Mouse (Mus musculus) embryonic facial prominence, embryonic 10.5 days (tissue): ENCODE data around the gene Syngap1. TPM values are rescaled to one million over a fixed set of nuclear protein-coding genes. Genes with fewer than 3 reads are reported as not detected.
"Not testable (repeated sequence)": the region's sequence is repeated elsewhere in the genome, so short reads cannot be mapped to it uniquely, and the experiment has no call there.

Source experiments
- DNase-seq: peaks from one replicate; pipeline ENCODE4 v3.0.0-alpha.2; 2017; ENCODE audit warnings: low spot score
- H3K27ac ChIP-seq: fragments of 300-500 bp; sonication (generic); replicated peaks from 2 replicates; pipeline ENCODE4 v1.5.1; 2016; ENCODE audit warnings: mild to moderate bottlenecking
- H3K27me3 ChIP-seq: fragments of 300-500 bp; sonication (generic); replicated peaks from 2 replicates; pipeline ENCODE4 v1.6.1; 2016; ENCODE audit warnings: low read depth, mild to moderate bottlenecking; ENCODE audit not compliant: poor library complexity, severe bottlenecking
- H3K36me3 ChIP-seq: fragments of 300-500 bp; sonication (generic); replicated peaks from 2 replicates; pipeline ENCODE4 v1.6.1; 2016; ENCODE audit warnings: mild to moderate bottlenecking, moderate library complexity
- H3K4me1 ChIP-seq: fragments of 300-500 bp; sonication (generic); 2 replicates; pipeline ENCODE4 v1.6.1; 2016
- H3K4me3 ChIP-seq: fragments of 300-500 bp; sonication (generic); 2 replicates; pipeline ENCODE4 v1.5.1; 2016; ENCODE audit warnings: mild to moderate bottlenecking, moderate library complexity
- H3K9me3 ChIP-seq: fragments of 300-500 bp; sonication (generic); 2 replicates; pipeline ENCODE4 v1.6.1; 2016; ENCODE audit warnings: mild to moderate bottlenecking
- WGBS: fragments of 180-500 bp; shearing (Covaris S2); methylation state at CpG from one replicate; pipeline ENCODE4 v1.1.7; 2016; 5-methylcytosine and 5-hydroxymethylcytosine counted together
- polyA plus RNA-seq: library from polyadenylated mRNA; unstranded; fragments of >200 nt; fragmentation: Nextera tagmentation; extraction: Ambion mirVana; gene quantifications from 2 replicates; pipeline ENCODE4 v1.2.1, GENCODE M21; 2016

Gene Syngap1
- polyA plus RNA-seq, 1 experiment from 2014 or later, result 1.4 TPM

DNA sequence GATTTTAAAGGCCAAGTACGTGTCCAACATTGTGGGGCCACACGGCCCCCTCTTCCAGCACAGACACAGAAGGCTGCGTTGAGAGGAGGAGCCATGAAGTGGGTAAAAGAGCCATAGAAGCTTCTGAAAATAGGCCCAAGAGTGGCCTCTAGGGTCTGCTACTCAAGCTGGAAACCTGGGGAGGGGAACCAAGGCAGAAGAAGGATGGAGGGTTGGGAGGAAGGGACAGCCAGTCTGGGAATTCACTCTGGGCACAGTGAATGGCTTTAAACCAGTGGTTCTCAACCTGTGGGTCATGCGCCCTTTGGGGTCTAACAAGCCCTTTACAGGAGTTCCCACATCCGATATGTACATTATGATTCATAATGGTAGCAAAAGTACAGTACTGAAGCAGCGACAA, 28.2 kb downstream of the Syngap1 start:
- H3K4me3 ChIP-seq, result no peak overlapping the region
- H3K4me1 ChIP-seq, result peaks cover 32% of the 10 kb centered on the region
- DNase-seq, result no peak
- no peaks in the 10 kb centered on the region for H3K27me3 ChIP-seq
- H3K9me3 ChIP-seq, result no peaks in the 10 kb centered on the region
- H3K36me3 ChIP-seq, result peaks cover 72% of the 10 kb centered on the region
- 89% methylated on average over 6 of the region's 6 CpGs for WGBS
- H3K27ac ChIP-seq, result no peak overlapping the region

GRCm38 (mm10) chr17:26970221-26970620, 29.2 kb downstream of the Syngap1 start:
- Histone ChIP-seq H3K27me3 (no peaks in the 10 kb centered on the region), H3K9me3 (no peaks in the 10 kb centered on the region), H3K36me3 (peaks cover 72% of the 10 kb centered on the region), H3K27ac (no peak overlapping the region), H3K4me1 (peaks cover 42% of the 10 kb centered on the region), H3K4me3 (peak overlapping the region; percentile 8; the same call in 1 of the 2 replicates)
- WGBS, result 72% methylated on average over 12 of the region's 12 CpGs
- no peak for DNase-seq

DNA sequence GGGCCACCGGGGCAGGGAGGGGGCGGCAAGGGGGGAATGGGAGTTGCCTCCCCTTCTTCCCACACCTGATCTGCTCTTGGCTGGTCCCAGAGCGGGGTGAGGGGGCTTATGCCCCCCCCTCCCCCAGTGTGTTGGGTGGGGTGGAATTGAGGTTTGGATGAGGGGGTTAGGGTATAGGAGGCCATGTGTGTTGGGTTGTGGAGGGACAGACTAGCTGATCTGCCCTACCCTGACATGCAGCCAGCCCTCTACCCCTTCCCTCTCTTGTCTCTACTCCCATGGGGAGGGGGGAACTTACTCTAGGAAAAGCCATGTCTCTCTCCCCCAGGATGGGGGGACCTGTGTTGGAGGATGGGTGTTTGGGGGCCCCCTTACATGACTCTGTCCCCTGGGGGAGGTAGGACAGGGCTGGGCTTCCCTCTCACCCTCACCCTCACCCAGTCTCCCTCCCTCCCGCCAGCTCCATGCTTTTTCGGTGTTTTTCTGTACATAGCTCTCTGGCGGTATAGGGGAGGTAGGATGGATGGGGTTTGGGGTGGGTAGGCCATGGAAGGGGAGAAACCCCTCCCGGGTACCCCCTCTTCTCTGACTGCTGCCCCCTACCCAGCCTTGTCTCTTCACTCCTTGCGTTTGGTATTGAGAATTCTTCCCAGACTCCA, 30.3 kb downstream of the Syngap1 start:
- WGBS, result 59% methylated on average over 8 of the region's 8 CpGs
- peak overlapping the region; percentile 57 for H3K27ac ChIP-seq
- H3K9me3 ChIP-seq, result no peaks in the 10 kb centered on the region
- DNase-seq, result no peak
- no peaks in the 10 kb centered on the region for H3K27me3 ChIP-seq
- H3K36me3 ChIP-seq, result peaks cover 72% of the 10 kb centered on the region
- H3K4me3 ChIP-seq, result peak overlapping the region; percentile 92
- peaks cover 49% of the 10 kb centered on the region for H3K4me1 ChIP-seq

DNA sequence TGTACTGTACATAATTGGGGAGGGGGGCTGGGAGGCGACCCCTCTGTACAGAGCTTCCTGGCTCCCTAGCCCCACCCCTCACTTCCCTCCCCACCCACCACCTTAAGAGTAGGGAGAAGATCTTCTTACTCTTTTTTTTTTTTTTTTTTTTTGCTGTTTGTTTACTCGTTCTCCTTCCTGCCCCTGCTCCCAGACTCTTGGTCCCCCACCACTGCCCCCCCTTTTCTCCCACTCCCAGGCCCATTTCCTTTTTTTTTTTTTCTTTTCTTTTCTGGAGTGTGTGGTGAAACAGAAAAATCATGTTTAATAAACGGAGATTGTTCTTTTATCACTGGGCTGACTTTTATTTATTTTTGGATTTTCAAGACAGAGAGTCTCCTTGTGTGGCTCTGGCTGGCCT, 31.1 kb downstream of the Syngap1 start:
- no peak for DNase-seq
- Histone ChIP-seq H3K36me3 (peaks cover 72% of the 10 kb centered on the region), H3K4me3 (peak overlapping the region; percentile 92), H3K27ac (peak overlapping the region; percentile 87), H3K9me3 (no peaks in the 10 kb centered on the region), H3K4me1 (peaks cover 53% of the 10 kb centered on the region), H3K27me3 (no peaks in the 10 kb centered on the region)
- WGBS, result 6% methylated on average over 3 of the region's 3 CpGs

DNA sequence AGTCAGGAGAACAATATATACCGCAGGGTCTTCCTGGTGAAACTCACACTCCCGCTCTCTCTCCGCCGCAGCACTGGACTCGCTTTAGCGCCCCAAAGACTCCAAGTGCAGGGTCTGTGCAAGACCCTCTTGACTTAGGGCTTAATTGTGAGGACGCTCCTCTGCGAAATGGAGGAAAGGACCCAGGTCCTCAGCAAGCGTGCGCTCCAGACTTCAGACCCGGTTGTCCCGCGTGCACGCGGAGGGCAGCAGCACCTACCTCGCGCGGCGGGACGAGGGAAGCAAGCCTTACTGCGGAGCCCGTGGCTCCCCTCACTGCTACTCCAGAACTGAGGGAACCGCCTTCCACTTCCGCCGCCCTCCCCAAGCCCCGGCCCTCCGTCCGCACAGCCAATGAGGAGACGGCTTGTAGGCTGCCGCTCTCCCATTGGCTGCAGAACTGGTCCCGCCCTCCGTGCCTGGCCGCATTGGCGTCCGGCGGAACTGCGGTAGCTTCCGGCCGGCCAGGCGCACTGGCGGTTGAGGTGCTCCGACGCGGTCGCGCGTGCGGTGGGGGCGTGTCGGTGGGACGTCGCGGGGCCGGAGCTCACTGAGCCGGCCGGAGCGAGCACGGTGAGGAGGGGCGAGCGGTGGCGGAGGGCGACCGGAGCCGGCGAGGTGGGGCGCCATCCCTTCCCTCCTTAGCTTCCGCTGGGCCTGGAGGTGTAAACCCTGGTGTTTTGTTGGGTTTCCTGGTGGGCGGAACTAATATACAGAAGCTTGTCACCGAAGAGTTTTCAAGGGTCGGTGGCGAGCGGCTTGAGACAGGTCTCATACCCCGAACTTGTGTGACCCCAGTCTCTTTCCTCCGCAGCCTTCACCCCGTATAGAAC, 31.9 kb downstream of the Syngap1 start, which contains the start of gene Zbtb9:
Zbtb9 (plus strand) TSS at position 465 of the 872 bp plus-strand sequence.
- no peaks in the 10 kb centered on the region for H3K27me3 ChIP-seq
- WGBS, result under 1% methylated on average over 75 of the region's 75 CpGs
- peak; percentile 98 for DNase-seq
- H3K27ac ChIP-seq, result peak within 1 kb of the TSS; percentile 87
- peaks cover 53% of the 10 kb centered on the region for H3K4me1 ChIP-seq
- peak within 1 kb of the TSS; percentile 92 for H3K4me3 ChIP-seq
- no peaks in the 10 kb centered on the region for H3K9me3 ChIP-seq
- peaks cover 72% of the 10 kb centered on the region for H3K36me3 ChIP-seq

DNA sequence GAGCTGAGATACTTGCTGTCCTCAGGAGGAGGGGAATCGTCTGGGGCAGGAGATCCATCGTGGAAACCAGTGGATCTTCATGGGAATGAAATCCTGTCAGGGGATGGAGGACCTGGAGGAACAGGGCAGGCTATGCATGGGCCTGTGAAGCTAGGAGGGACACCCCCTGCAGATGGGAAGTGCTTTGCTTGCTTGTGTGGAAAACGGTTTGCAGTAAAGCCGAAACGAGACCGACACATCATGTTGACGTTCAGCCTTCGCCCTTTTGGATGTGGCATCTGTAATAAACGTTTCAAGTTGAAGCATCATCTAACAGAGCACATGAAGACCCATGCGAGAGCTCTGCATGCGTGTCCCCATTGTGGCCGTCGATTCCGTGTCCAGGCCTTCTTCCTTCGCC, 33.5 kb downstream of the Syngap1 start:
- no peak overlapping the region for H3K27ac ChIP-seq
- peak overlapping the region; percentile 92 for H3K4me3 ChIP-seq
- WGBS, result 94% methylated on average over 15 of the region's 15 CpGs
- H3K36me3 ChIP-seq, result peaks cover 73% of the 10 kb centered on the region
- peaks cover 53% of the 10 kb centered on the region for H3K4me1 ChIP-seq
- no peak for DNase-seq
- no peaks in the 10 kb centered on the region for H3K9me3 ChIP-seq
- H3K27me3 ChIP-seq, result no peaks in the 10 kb centered on the region

GRCm38 (mm10) chr17:26975415-26975814, 34.4 kb downstream of the Syngap1 start:
- Histone ChIP-seq H3K27me3 (no peaks in the 10 kb centered on the region), H3K9me3 (no peaks in the 10 kb centered on the region), H3K4me3 (peak overlapping the region; percentile 92; the same call in 1 of the 2 replicates), H3K36me3 (peaks cover 72% of the 10 kb centered on the region), H3K27ac (no peak overlapping the region), H3K4me1 (peaks cover 52% of the 10 kb centered on the region)
- DNase-seq, result no peak

DNA sequence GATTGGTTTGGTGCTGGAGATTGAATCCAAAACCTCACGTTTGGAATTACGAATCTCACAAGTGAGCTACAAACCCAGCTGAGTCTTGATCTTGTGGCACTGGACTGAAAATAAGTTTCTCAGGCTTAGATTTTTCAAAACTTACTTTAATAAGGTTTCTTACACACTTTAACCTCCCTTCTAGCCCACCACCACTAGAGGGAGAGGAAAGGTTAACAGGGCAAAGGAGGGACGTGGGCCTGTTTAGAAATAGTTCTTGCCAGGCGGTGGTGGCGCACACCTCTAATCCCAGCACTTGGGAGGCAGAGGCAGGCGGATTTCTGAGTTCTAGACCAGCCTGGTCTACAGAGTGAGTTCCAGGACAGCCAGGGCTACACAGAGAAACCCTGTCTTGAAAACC, 36.3 kb downstream of the Syngap1 start:
- Histone ChIP-seq H3K36me3 (peaks cover 70% of the 10 kb centered on the region), H3K4me1 (peaks cover 32% of the 10 kb centered on the region)
- not testable (repeated sequence) for H3K27me3 ChIP-seq, H3K4me3 ChIP-seq, H3K9me3 ChIP-seq, DNase-seq, H3K27ac ChIP-seq
- WGBS, result 94% methylated on average over 6 of the region's 6 CpGs

DNA sequence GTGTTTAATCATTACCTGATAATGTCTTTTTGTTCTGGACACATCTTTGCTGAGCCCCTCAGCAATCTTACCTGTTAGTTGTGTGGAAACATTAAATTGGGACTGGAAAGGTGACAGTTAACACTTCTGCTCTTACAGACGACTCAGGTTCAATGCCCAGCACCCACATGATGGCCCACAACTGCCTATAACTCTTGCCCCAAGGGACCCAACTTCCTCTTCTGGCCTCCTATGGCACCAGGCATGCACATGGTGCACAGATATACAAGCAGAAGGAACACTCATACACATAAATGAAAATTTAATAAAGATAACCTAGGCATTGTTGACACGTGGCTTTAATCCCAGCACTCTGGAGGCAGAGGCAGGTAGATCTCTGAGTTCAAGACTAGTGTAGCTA, 38.4 kb downstream of the Syngap1 start:
- 88% methylated on average over 2 of the region's 2 CpGs for WGBS
- no peak for DNase-seq
- Histone ChIP-seq H3K27ac (no peak overlapping the region), H3K27me3 (no peaks in the 10 kb centered on the region), H3K4me1 (peaks cover 19% of the 10 kb centered on the region), H3K4me3 (no peak overlapping the region), H3K36me3 (peaks cover 65% of the 10 kb centered on the region), H3K9me3 (no peaks in the 10 kb centered on the region)

GRCm38 (mm10) chr17:26981050-26981449, 40.0 kb downstream of the Syngap1 start:
- no peak overlapping the region for H3K4me3 ChIP-seq
- peaks cover 49% of the 10 kb centered on the region for H3K36me3 ChIP-seq
- H3K9me3 ChIP-seq, result no peaks in the 10 kb centered on the region
- H3K27me3 ChIP-seq, result no peaks in the 10 kb centered on the region
- DNase-seq, result no peak
- H3K27ac ChIP-seq, result no peak overlapping the region
- WGBS, result 78% methylated on average over 2 of the region's 2 CpGs
- peaks cover 7% of the 10 kb centered on the region for H3K4me1 ChIP-seq

GRCm38 (mm10) chr17:26983382-26983781, 42.3 kb downstream of the Syngap1 start:
- 95% methylated on average over 4 of the region's 4 CpGs for WGBS
- no peak overlapping the region for H3K4me3 ChIP-seq
- DNase-seq, result no peak

DNA sequence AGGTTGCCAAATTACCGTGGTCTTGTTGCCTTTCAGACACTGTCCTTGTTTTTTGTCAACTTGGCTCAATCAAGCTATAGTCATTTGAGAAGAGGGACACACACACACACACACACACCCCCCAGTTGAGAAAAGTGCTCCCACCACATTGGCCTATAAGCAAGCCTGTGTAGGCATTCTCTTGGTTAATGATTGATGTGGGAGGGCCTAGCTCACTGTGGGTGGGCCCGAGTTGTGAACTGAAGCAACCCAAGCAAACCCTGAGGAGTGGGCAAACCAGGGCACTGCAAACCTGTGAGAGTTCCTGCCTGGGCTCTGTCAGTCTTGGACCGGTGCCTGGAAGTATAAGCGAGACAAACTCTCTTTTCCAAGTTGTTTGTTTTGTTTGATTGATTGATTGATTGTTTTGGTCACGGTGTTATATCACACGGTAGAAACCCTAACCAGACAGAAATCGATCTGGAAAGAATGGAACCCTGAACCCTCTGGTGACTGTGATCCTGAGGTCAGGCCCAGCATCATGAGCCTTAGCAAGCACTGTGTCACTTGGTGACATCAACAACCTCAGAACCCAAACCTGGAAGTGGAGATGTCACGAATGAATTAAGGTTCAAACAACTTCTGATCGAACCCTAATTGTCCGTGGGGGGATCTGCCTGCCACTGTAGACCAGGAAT, 44.6 kb downstream of the Syngap1 start:
- 87% methylated on average over 10 of the region's 10 CpGs for WGBS
- Histone ChIP-seq H3K4me1 (no peaks in the 10 kb centered on the region), H3K36me3 (peaks cover 4% of the 10 kb centered on the region), H3K9me3 (0 out of 2 replicates have a peak, but pooled peaks cover 2% of the 10 kb centered on the region), H3K27ac (no peak overlapping the region), H3K27me3 (no peaks in the 10 kb centered on the region), H3K4me3 (no peak overlapping the region)
- DNase-seq, result no peak

More at GRCm38 (mm10) chr17:26983382-26983781, 42.3 kb downstream of the Syngap1 start:
- 0 out of 2 replicates have a peak, but pooled peaks cover 2% of the 10 kb centered on the region for H3K9me3 ChIP-seq
- no peaks in the 10 kb centered on the region for H3K27me3 ChIP-seq
- H3K27ac ChIP-seq, result no peak overlapping the region
- H3K4me1 ChIP-seq, result no peaks in the 10 kb centered on the region
- peaks cover 25% of the 10 kb centered on the region for H3K36me3 ChIP-seq
